Mouse (Mus musculus): ENCODE data around the gene Tmbim6. TPM values are rescaled to one million over a fixed set of nuclear protein-coding genes. Genes with fewer than 3 reads are reported as not detected.
A peak's percentile ranks its signal among the peaks of the same experiment; 100 is the strongest.

The Tmbim6 gene
- 248 and 251 TPM in 2 replicates for polyA plus RNA-seq (2015; fragmentation: Nextera tagmentation; extraction: Ambion mirVana)

GRCm38 (mm10) chr15:99392486-99393385 is at the start of gene Tmbim6:
Gene Tmbim6 (plus strand): TSS chr15:99392882.
- peak within 1 kb of the TSS; percentile 93 for H3K27ac ChIP-seq (replicated peaks)
- H3K9me3 ChIP-seq: no peaks in the 10 kb centered on the region
- peak; percentile 98 for ATAC-seq (ENCODE audit: extremely low read depth, insufficient number of reproducible peaks, low FRiP score, low TSS enrichment)
- peak within 1 kb of the TSS; percentile 96 for H3K9ac ChIP-seq
- no peaks in the 10 kb centered on the region for H3K36me3 ChIP-seq
- WGBS: under 1% methylated on average over 51 of the region's 51 CpGs
- no peaks in the 10 kb centered on the region for H3K27me3 ChIP-seq (replicated peaks)
- peak within 1 kb of the TSS; percentile 97 for H3K4me2 ChIP-seq
- H3K4me1 ChIP-seq: peaks cover 46% of the 10 kb centered on the region
- peak within 1 kb of the TSS; percentile 92 for H3K4me3 ChIP-seq

- 14% methylated on average over 5 of the region's 5 CpGs for WGBS
- H3K9me3 ChIP-seq: no peaks in the 10 kb centered on the region
- ATAC-seq (ENCODE audit: extremely low read depth, insufficient number of reproducible peaks, low FRiP score, low TSS enrichment): peak; percentile 40; the same call in 1 of the 2 replicates
Observed at GRCm38 (mm10) chr15:99343414-99344147, 49.1 kb upstream of the Tmbim6 start.

GRCm38 (mm10) chr15:99344148-99344870 is 48.4 kb upstream of the Tmbim6 start:
- Histone ChIP-seq H3K4me3 (peak overlapping the region; percentile 13; the same call in 1 of the 2 replicates), H3K9ac (peak overlapping the region; percentile 75), H3K4me1 (peaks cover 89% of the 10 kb centered on the region), H3K4me2 (peak overlapping the region; percentile 58), H3K27me3 (replicated peaks) (no peaks in the 10 kb centered on the region), H3K36me3 (no peaks in the 10 kb centered on the region), H3K9me3 (no peaks in the 10 kb centered on the region), H3K27ac (replicated peaks) (peak overlapping the region; percentile 95)
- ATAC-seq (ENCODE audit: extremely low read depth, insufficient number of reproducible peaks, low FRiP score, low TSS enrichment): no peak
- WGBS: 46% methylated on average over 8 of the region's 8 CpGs

More at GRCm38 (mm10) chr15:99343414-99344147, 49.1 kb upstream of the Tmbim6 start:
- peak overlapping the region; percentile 13; the same call in 1 of the 2 replicates for H3K4me3 ChIP-seq
- peaks cover 96% of the 10 kb centered on the region for H3K4me1 ChIP-seq
- peak overlapping the region; percentile 58 for H3K4me2 ChIP-seq
- H3K9ac ChIP-seq: peak overlapping the region; percentile 75
- no peaks in the 10 kb centered on the region for H3K36me3 ChIP-seq
- peak overlapping the region; percentile 95 for H3K27ac ChIP-seq (replicated peaks)
- H3K27me3 ChIP-seq (replicated peaks): no peaks in the 10 kb centered on the region

- Histone ChIP-seq H3K4me1 (peaks cover 89% of the 10 kb centered on the region), H3K27me3 (replicated peaks) (no peaks in the 10 kb centered on the region), H3K4me2 (no peak overlapping the region), H3K4me3 (no peak overlapping the region), H3K9ac (peak overlapping the region; percentile 75), H3K36me3 (no peaks in the 10 kb centered on the region), H3K27ac (replicated peaks) (peak overlapping the region; percentile 95), H3K9me3 (no peaks in the 10 kb centered on the region)
- 58% methylated on average over 4 of the region's 4 CpGs for WGBS
- ATAC-seq (ENCODE audit: extremely low read depth, insufficient number of reproducible peaks, low FRiP score, low TSS enrichment): no peak
Observed at GRCm38 (mm10) chr15:99344961-99345360, 47.7 kb upstream of the Tmbim6 start.

GRCm38 (mm10) chr15:99351610-99352009 is 41.1 kb upstream of the Tmbim6 start:
- no peak overlapping the region for H3K4me2 ChIP-seq
- H3K9me3 ChIP-seq: no peaks in the 10 kb centered on the region
- H3K4me1 ChIP-seq: peaks cover 81% of the 10 kb centered on the region
- no peak overlapping the region for H3K9ac ChIP-seq
- H3K27ac ChIP-seq (replicated peaks): no peak overlapping the region
- WGBS: 64% methylated on average over 6 of the region's 6 CpGs
- H3K4me3 ChIP-seq: no peak overlapping the region
- no peaks in the 10 kb centered on the region for H3K36me3 ChIP-seq
- ATAC-seq (ENCODE audit: extremely low read depth, insufficient number of reproducible peaks, low FRiP score, low TSS enrichment): no peak
- H3K27me3 ChIP-seq (replicated peaks): no peaks in the 10 kb centered on the region

GRCm38 (mm10) chr15:99352306-99352705 is 40.4 kb upstream of the Tmbim6 start:
- no peak overlapping the region for H3K4me2 ChIP-seq
- H3K4me3 ChIP-seq: no peak overlapping the region
- no peaks in the 10 kb centered on the region for H3K9me3 ChIP-seq
- no peaks in the 10 kb centered on the region for H3K36me3 ChIP-seq
- WGBS: 24% methylated on average over 5 of the region's 5 CpGs
- H3K27me3 ChIP-seq (replicated peaks): no peaks in the 10 kb centered on the region
- no peak overlapping the region for H3K27ac ChIP-seq (replicated peaks)
- H3K4me1 ChIP-seq: peaks cover 81% of the 10 kb centered on the region
- no peak for ATAC-seq (ENCODE audit: extremely low read depth, insufficient number of reproducible peaks, low FRiP score, low TSS enrichment)
- H3K9ac ChIP-seq: no peak overlapping the region

- Histone ChIP-seq H3K9me3 (no peaks in the 10 kb centered on the region), H3K36me3 (no peaks in the 10 kb centered on the region), H3K4me3 (no peak overlapping the region), H3K4me2 (no peak overlapping the region), H3K4me1 (peaks cover 82% of the 10 kb centered on the region), H3K9ac (peak overlapping the region; percentile 62), H3K27ac (replicated peaks) (peak overlapping the region; percentile 65), H3K27me3 (replicated peaks) (no peaks in the 10 kb centered on the region)
- no peak for ATAC-seq (ENCODE audit: extremely low read depth, insufficient number of reproducible peaks, low FRiP score, low TSS enrichment)
- 38% methylated on average over 6 of the region's 6 CpGs for WGBS
Observed at GRCm38 (mm10) chr15:99355660-99356059, 37.0 kb upstream of the Tmbim6 start.

- peak overlapping the region; percentile 39; the same call in 1 of the 2 replicates for H3K9ac ChIP-seq
- H3K4me3 ChIP-seq: no peak overlapping the region
- ATAC-seq (ENCODE audit: extremely low read depth, insufficient number of reproducible peaks, low FRiP score, low TSS enrichment): no peak
- no peaks in the 10 kb centered on the region for H3K9me3 ChIP-seq
- no peak overlapping the region for H3K4me2 ChIP-seq
- WGBS: 38% methylated on average over 6 of the region's 6 CpGs
- H3K4me1 ChIP-seq: peaks cover 75% of the 10 kb centered on the region
- no peaks in the 10 kb centered on the region for H3K36me3 ChIP-seq
- H3K27ac ChIP-seq (replicated peaks): peak overlapping the region; percentile 66
- no peaks in the 10 kb centered on the region for H3K27me3 ChIP-seq (replicated peaks)
Observed at GRCm38 (mm10) chr15:99356462-99356861, 36.2 kb upstream of the Tmbim6 start.

GRCm38 (mm10) chr15:99358952-99359351 is 33.7 kb upstream of the Tmbim6 start:
- 82% methylated on average over 9 of the region's 9 CpGs for WGBS
- Histone ChIP-seq H3K27ac (replicated peaks) (no peak overlapping the region), H3K27me3 (replicated peaks) (no peaks in the 10 kb centered on the region), H3K4me3 (no peak overlapping the region), H3K9ac (no peak overlapping the region), H3K4me2 (no peak overlapping the region), H3K4me1 (peaks cover 66% of the 10 kb centered on the region), H3K36me3 (no peaks in the 10 kb centered on the region), H3K9me3 (no peaks in the 10 kb centered on the region)
- no peak for ATAC-seq (ENCODE audit: extremely low read depth, insufficient number of reproducible peaks, low FRiP score, low TSS enrichment)

GRCm38 (mm10) chr15:99364022-99364530 is 28.6 kb upstream of the Tmbim6 start:
- peak overlapping the region; percentile 66 for H3K27ac ChIP-seq (replicated peaks)
- WGBS: 57% methylated on average over 7 of the region's 7 CpGs

More at GRCm38 (mm10) chr15:99364022-99364530, 28.6 kb upstream of the Tmbim6 start:
- no peak for ATAC-seq (ENCODE audit: extremely low read depth, insufficient number of reproducible peaks, low FRiP score, low TSS enrichment)
- Histone ChIP-seq H3K4me1 (peaks cover 45% of the 10 kb centered on the region), H3K4me3 (no peak overlapping the region), H3K27me3 (replicated peaks) (no peaks in the 10 kb centered on the region), H3K4me2 (no peak overlapping the region), H3K9ac (no peak overlapping the region), H3K36me3 (no peaks in the 10 kb centered on the region), H3K9me3 (no peaks in the 10 kb centered on the region)

Data from heart, embryonic 13.5 days (tissue).